Mouse (Mus musculus): ENCODE results near the gene Cenpu. TPM values are rescaled to one million over a fixed set of nuclear protein-coding genes. Genes with fewer than 3 reads are reported as not detected.
A peak's percentile ranks its signal among the peaks of the same experiment; 100 is the strongest.

Cenpu gene
- polyA plus RNA-seq (2015; fragmentation: Nextera tagmentation; extraction: Ambion mirVana), result 7.6 and 8.9 TPM in 2 replicates

- 0 out of 2 replicates have a peak, but pooled peaks cover 3% of the 10 kb centered on the region for H3K36me3 ChIP-seq (ENCODE audit: control insufficient read depth, insufficient read depth)
- H3K27ac ChIP-seq (ENCODE audit: low read depth, low read length), result no peak within 1 kb of the TSS; the same call in 1 of the 2 replicates
- peak within 1 kb of the TSS; percentile 58 for H3K4me3 ChIP-seq (ENCODE audit: low read depth, low read length)
- H3K9me3 ChIP-seq (ENCODE audit: control insufficient read depth), result no peaks in the 10 kb centered on the region
- H3K27me3 ChIP-seq (replicated peaks; ENCODE audit: control insufficient read depth, insufficient read depth, low read length), result no peaks in the 10 kb centered on the region
- peak; percentile 98 for ATAC-seq
- H3K9ac ChIP-seq (ENCODE audit: low read depth, low read length), result peak within 1 kb of the TSS; percentile 37
- TF ChIP-seq CTCF (IDR thresholded peaks at IDR 0.05; ENCODE audit: low read depth), result 0 out of 2 replicates have a peak, but pooled peaks have one; percentile 2
- H3K4me2 ChIP-seq (replicated peaks; ENCODE audit: low read depth), result peak within 1 kb of the TSS; percentile 75
- H3K4me1 ChIP-seq (replicated peaks; ENCODE audit: control insufficient read depth, insufficient read depth, low read length), result peaks cover 5% of the 10 kb centered on the region; the same call in 1 of the 2 replicates
- 0% methylated on average over 50 of the region's 50 CpGs for WGBS
Observed at GRCm38 (mm10) chr8:46551615-46552440, at the start of gene Cenpu. TSS of gene Cenpu (plus strand) at chr8:46552028.

- Histone ChIP-seq H3K9me3 (ENCODE audit: control insufficient read depth) (no peaks in the 10 kb centered on the region), H3K36me3 (ENCODE audit: control insufficient read depth, insufficient read depth) (peaks cover 22% of the 10 kb centered on the region), H3K27ac (ENCODE audit: low read depth, low read length) (no peak overlapping the region), H3K4me3 (ENCODE audit: low read depth, low read length) (peak overlapping the region; percentile 27), H3K4me2 (replicated peaks; ENCODE audit: low read depth) (peak overlapping the region; percentile 54), H3K9ac (ENCODE audit: low read depth, low read length) (0 out of 2 replicates have a peak overlapping the region, but pooled peaks have one; percentile 2), H3K27me3 (replicated peaks; ENCODE audit: control insufficient read depth, insufficient read depth, low read length) (no peaks in the 10 kb centered on the region), H3K4me1 (replicated peaks; ENCODE audit: control insufficient read depth, insufficient read depth, low read length) (no peaks in the 10 kb centered on the region)
- TF ChIP-seq CTCF (IDR thresholded peaks at IDR 0.05; ENCODE audit: low read depth), result no peak
- WGBS, result 19% methylated on average over 19 of the region's 19 CpGs
- ATAC-seq, result 0 out of 2 replicates have a peak, but pooled peaks have one; percentile 37
Observed at GRCm38 (mm10) chr8:46502333-46503071, 49.3 kb upstream of the Cenpu start.

GRCm38 (mm10) chr8:46503072-46503695 lies 48.6 kb upstream of the Cenpu start:
- WGBS, result 71% methylated on average over 11 of the region's 12 CpGs

GRCm38 (mm10) chr8:46504196-46504595 lies 47.6 kb upstream of the Cenpu start:
- Histone ChIP-seq H3K9ac (ENCODE audit: low read depth, low read length) (no peak overlapping the region), H3K27ac (ENCODE audit: low read depth, low read length) (no peak overlapping the region), H3K27me3 (replicated peaks; ENCODE audit: control insufficient read depth, insufficient read depth, low read length) (no peaks in the 10 kb centered on the region), H3K36me3 (ENCODE audit: control insufficient read depth, insufficient read depth) (peaks cover 27% of the 10 kb centered on the region), H3K9me3 (ENCODE audit: control insufficient read depth) (no peaks in the 10 kb centered on the region), H3K4me1 (replicated peaks; ENCODE audit: control insufficient read depth, insufficient read depth, low read length) (no peaks in the 10 kb centered on the region), H3K4me3 (ENCODE audit: low read depth, low read length) (no peak overlapping the region), H3K4me2 (replicated peaks; ENCODE audit: low read depth) (no peak overlapping the region)
- TF ChIP-seq CTCF (IDR thresholded peaks at IDR 0.05; ENCODE audit: low read depth), result no peak
- no peak for ATAC-seq
- WGBS, result 67% methylated on average over 3 of the region's 3 CpGs

More at GRCm38 (mm10) chr8:46503072-46503695, 48.6 kb upstream of the Cenpu start:
- TF ChIP-seq CTCF (IDR thresholded peaks at IDR 0.05; ENCODE audit: low read depth), result no peak
- Histone ChIP-seq H3K9ac (ENCODE audit: low read depth, low read length) (no peak overlapping the region), H3K4me1 (replicated peaks; ENCODE audit: control insufficient read depth, insufficient read depth, low read length) (no peaks in the 10 kb centered on the region), H3K27me3 (replicated peaks; ENCODE audit: control insufficient read depth, insufficient read depth, low read length) (no peaks in the 10 kb centered on the region), H3K9me3 (ENCODE audit: control insufficient read depth) (no peaks in the 10 kb centered on the region), H3K27ac (ENCODE audit: low read depth, low read length) (no peak overlapping the region), H3K36me3 (ENCODE audit: control insufficient read depth, insufficient read depth) (peaks cover 26% of the 10 kb centered on the region), H3K4me2 (replicated peaks; ENCODE audit: low read depth) (peak overlapping the region; percentile 54), H3K4me3 (ENCODE audit: low read depth, low read length) (peak overlapping the region; percentile 27; the same call in 1 of the 2 replicates)
- no peak for ATAC-seq

GRCm38 (mm10) chr8:46508488-46509395 lies 43.1 kb upstream of the Cenpu start:
- WGBS, result 81% methylated on average over 14 of the region's 14 CpGs
- Histone ChIP-seq H3K4me2 (replicated peaks; ENCODE audit: low read depth) (no peak overlapping the region), H3K4me3 (ENCODE audit: low read depth, low read length) (no peak overlapping the region), H3K27ac (ENCODE audit: low read depth, low read length) (no peak overlapping the region), H3K36me3 (ENCODE audit: control insufficient read depth, insufficient read depth) (peaks cover 66% of the 10 kb centered on the region), H3K9ac (ENCODE audit: low read depth, low read length) (no peak overlapping the region), H3K4me1 (replicated peaks; ENCODE audit: control insufficient read depth, insufficient read depth, low read length) (no peaks in the 10 kb centered on the region), H3K27me3 (replicated peaks; ENCODE audit: control insufficient read depth, insufficient read depth, low read length) (no peaks in the 10 kb centered on the region), H3K9me3 (ENCODE audit: control insufficient read depth) (no peaks in the 10 kb centered on the region)
- ATAC-seq, result no peak
- TF ChIP-seq CTCF (IDR thresholded peaks at IDR 0.05; ENCODE audit: low read depth), result no peak
